22 mouse cellular contexts compared by ENCODE assay signal in genomic region chr4:142351831-142352230, GRCm38 (mm10).
DNase-seq lines count a peak whose midpoint lies in the region; ATAC-seq lines count a peak whose summit lies in the region.
"Had no signal": no experiment of that assay in that cellular context is flagged by ENCODE, and none has a peak within 500 bp of the region (broad histone marks: within the 10 kb centered on the region; RNA-seq: fewer than 3 reads in every experiment).

No protein-coding gene starts in this region.

- H3K4me2 ChIP-seq in midbrain, embryonic 14.5 days (ENCODE audit: low read length) = no peak overlapping the region
- no peak overlapping the region for H3K4me2 ChIP-seq in forebrain, embryonic 11.5 days (ENCODE audit: low read depth, low read length, severe bottlenecking)
- H3K4me2 ChIP-seq: embryonic facial prominence, embryonic 13.5 days; forebrain, embryonic 13.5 days; heart, embryonic 12.5 days; hindbrain, embryonic 14.5 days; intestine, embryonic 15.5 days had no signal

- no peaks in the 10 kb centered on the region for H3K9me3 ChIP-seq in midbrain, embryonic 14.5 days (ENCODE audit: control insufficient read depth, low read length)
- no peaks in the 10 kb centered on the region for H3K9me3 ChIP-seq in forebrain, embryonic 11.5 days (ENCODE audit: control insufficient read depth, low read length)
- H3K9me3 ChIP-seq: embryonic facial prominence, embryonic 13.5 days; forebrain, embryonic 13.5 days; heart, embryonic 12.5 days; hindbrain, embryonic 10.5 days; intestine, embryonic 15.5 days had no signal

- peak; percentile 70 to 79 for DNase-seq in adrenal gland, adult (ENCODE audit: inconsistent age in 2 of 2, low spot score in 1 of 2)
- no peak for DNase-seq in adrenal gland, postnatal 4 days (ENCODE audit: low spot score in 2 of 2)
- DNase-seq in kidney, postnatal 4 days = peak; percentile 16 to 32
- no peak for DNase-seq in kidney, adult 18-20 months
- peak; percentile 46 to 72 for DNase-seq in adrenal gland, postnatal 36 days
- no peak for DNase-seq in midbrain, embryonic 14.5 days
- no peak for DNase-seq in forebrain, embryonic 11.5 days (ENCODE audit: low spot score)
- DNase-seq: B cell, adult 2 months; cerebellum, adult 11-12 months; cerebellum, adult 9-10 months; cerebellum, postnatal 36 days; forebrain, postnatal 0 days; gastrocnemius, adult 2 months; gastrocnemius, postnatal 25 days had no signal

- 87% methylated on average over 3 of the region's 3 CpGs for WGBS in midbrain, embryonic 14.5 days
- WGBS in forebrain, embryonic 11.5 days = 90% methylated on average over 3 of the region's 3 CpGs

- no peak for ATAC-seq in midbrain, embryonic 14.5 days (ENCODE audit: low FRiP score, low TSS enrichment)
- no peak for ATAC-seq in forebrain, embryonic 11.5 days (replicated peaks; ENCODE audit: low FRiP score)
- ATAC-seq: CD4-positive, CD25-positive, alpha-beta regulatory T cell, adult 4 months; forebrain, embryonic 13.5 days; forebrain, postnatal 0 days; intestine, embryonic 15.5 days had no signal

- H3K27ac ChIP-seq in midbrain, embryonic 14.5 days (replicated peaks; ENCODE audit: low read depth, low read length) = no peak overlapping the region
- no peak overlapping the region for H3K27ac ChIP-seq in forebrain, embryonic 11.5 days (ENCODE audit: low read depth, low read length)
- H3K27ac ChIP-seq: embryonic facial prominence, embryonic 13.5 days; forebrain, embryonic 13.5 days; gastrocnemius, adult 2 months; hindbrain, embryonic 10.5 days; hindbrain, embryonic 14.5 days; intestine, embryonic 15.5 days had no signal

- H3K4me1 ChIP-seq in midbrain, embryonic 14.5 days (ENCODE audit: control insufficient read depth, insufficient read depth, low read length) = 0 out of 2 replicates have a peak, but pooled peaks cover 3% of the 10 kb centered on the region
- no peaks in the 10 kb centered on the region for H3K4me1 ChIP-seq in forebrain, embryonic 11.5 days (replicated peaks; ENCODE audit: control insufficient read depth, insufficient read depth, low read length)
- H3K4me1 ChIP-seq: embryonic facial prominence, embryonic 13.5 days; hindbrain, embryonic 10.5 days had no signal

- no peak overlapping the region for H3K4me3 ChIP-seq in midbrain, embryonic 14.5 days (replicated peaks; ENCODE audit: low read depth, low read length)
- H3K4me3 ChIP-seq in forebrain, embryonic 11.5 days (ENCODE audit: low read depth, low read length) = no peak overlapping the region
- H3K4me3 ChIP-seq: embryonic facial prominence, embryonic 13.5 days; forebrain, embryonic 13.5 days; gastrocnemius, adult 2 months; heart, embryonic 12.5 days; hindbrain, embryonic 10.5 days; intestine, embryonic 15.5 days had no signal

- H3K36me3 ChIP-seq in midbrain, embryonic 14.5 days (ENCODE audit: control insufficient read depth, insufficient read depth, low read length) = no peaks in the 10 kb centered on the region
- no peaks in the 10 kb centered on the region for H3K36me3 ChIP-seq in forebrain, embryonic 11.5 days (ENCODE audit: control insufficient read depth, insufficient read depth, low read length)
- H3K36me3 ChIP-seq: embryonic facial prominence, embryonic 13.5 days; G1E; heart, embryonic 12.5 days; hindbrain, embryonic 10.5 days; intestine, embryonic 15.5 days had no signal

- no peaks in the 10 kb centered on the region for H3K27me3 ChIP-seq in midbrain, embryonic 14.5 days (ENCODE audit: control insufficient read depth, insufficient read depth, low read length)
- H3K27me3 ChIP-seq in forebrain, embryonic 11.5 days (ENCODE audit: control insufficient read depth, insufficient read depth, low read length) = no peaks in the 10 kb centered on the region
- H3K27me3 ChIP-seq: embryonic facial prominence, embryonic 13.5 days; forebrain, embryonic 13.5 days; heart, embryonic 12.5 days; intestine, embryonic 15.5 days had no signal

- H3K9ac ChIP-seq in midbrain, embryonic 14.5 days (replicated peaks; ENCODE audit: low read length) = no peak overlapping the region
- H3K9ac ChIP-seq in forebrain, embryonic 11.5 days (ENCODE audit: low read length) = no peak overlapping the region
- H3K9ac ChIP-seq: embryonic facial prominence, embryonic 13.5 days; forebrain, embryonic 13.5 days; forebrain, postnatal 0 days; heart, embryonic 12.5 days; hindbrain, embryonic 14.5 days; intestine, embryonic 15.5 days had no signal

Comparison
In these comparisons a context has a peak if more than half of its experiments do, and no peak if none do; other contexts are left out.
1. DNase-seq: peak in adrenal gland, adult (2 of 2), kidney, postnatal 4 days (2 of 2) and adrenal gland, postnatal 36 days (2 of 2); none in adrenal gland, postnatal 4 days (0 of 2), kidney, adult 18-20 months (single experiment), midbrain, embryonic 14.5 days (single experiment) and forebrain, embryonic 11.5 days (single experiment).